Mouse (Mus musculus): ENCODE measurements around the gene Rpl11. TPM values are rescaled to one million over a fixed set of nuclear protein-coding genes. Genes with fewer than 3 reads are reported as not detected.

Rpl11 gene
- 112 and 150 TPM in 2 replicates for polyA plus RNA-seq (2012; rRNA removed; ENCODE audit: low replicate concordance)

DNA sequence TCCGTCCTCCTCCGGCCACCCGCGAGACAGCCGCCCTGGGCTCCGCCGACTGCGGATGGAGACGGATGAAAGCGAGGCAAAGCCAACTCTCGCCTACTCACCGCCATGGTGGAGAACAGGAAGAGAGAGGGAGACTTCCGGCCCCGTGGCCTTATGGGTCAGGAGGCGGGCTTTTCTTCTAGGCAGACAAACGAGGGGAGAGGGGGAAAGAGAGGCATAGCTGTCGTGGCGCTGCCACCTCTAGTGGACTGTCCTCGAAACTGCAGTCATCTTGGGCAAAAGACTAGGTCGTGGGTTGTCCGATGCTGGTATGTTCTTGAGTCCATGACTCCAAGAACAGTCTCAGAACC, at the start of gene Rpl11:
Gene Rpl11 (minus strand): TSS at position 182 of the 350 bp plus-strand sequence.

DNA sequence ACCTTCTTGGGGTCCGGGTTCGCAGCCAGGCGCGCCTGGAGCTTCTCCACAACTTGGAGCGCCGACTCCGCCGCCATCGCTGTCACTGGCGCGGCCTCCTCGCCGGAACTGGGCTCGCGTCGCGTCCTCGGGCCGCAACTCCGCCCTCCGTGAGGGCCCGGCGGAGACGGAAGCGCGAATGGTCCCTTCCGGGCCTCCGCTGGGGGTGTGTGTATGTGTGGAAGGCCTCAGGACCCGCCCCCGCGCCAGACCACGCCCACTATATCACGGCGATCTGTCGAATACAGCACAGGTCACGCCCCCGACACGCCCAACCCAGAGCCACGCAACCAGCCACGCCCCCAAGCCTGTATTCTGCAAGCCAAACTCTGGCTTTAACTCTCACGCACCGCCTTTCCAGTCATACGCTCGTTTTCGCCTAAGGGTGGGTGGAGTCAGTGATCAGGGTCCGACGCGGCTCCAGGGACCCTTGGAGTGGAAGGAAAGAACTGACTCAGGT, 31.6 kb downstream of the Rpl11 start, which contains the start of gene Eloa:
Gene Eloa (minus strand): TSS at position 215 of the 499 bp plus-strand sequence.

GRCm38 (mm10) chr4:135986943-135987710, 66.1 kb downstream of the Rpl11 start, which contains the start of gene Pithd1:
Gene Pithd1 (minus strand): TSS chr4:135987264.

Other genes with a start within 250 kb of the Rpl11 start
- 31.2 and 53.2 TPM in 2 replicates for gene Srsf10, start 197.7 kb downstream of the Rpl11 start, polyA plus RNA-seq (2012; rRNA removed; ENCODE audit: low replicate concordance)
- gene Pnrc2, start 179.6 kb downstream of the Rpl11 start, polyA plus RNA-seq (2012; rRNA removed; ENCODE audit: low replicate concordance) = 3.4 and 3.8 TPM in 2 replicates
- gene Cnr2, start 158.0 kb downstream of the Rpl11 start, polyA plus RNA-seq (2012; rRNA removed; ENCODE audit: low replicate concordance) = 0.25 and 0.60 TPM in 2 replicates
- gene Fuca1, start 132.7 kb downstream of the Rpl11 start, polyA plus RNA-seq (2012; rRNA removed; ENCODE audit: low replicate concordance) = 68.8 and 70.6 TPM in 2 replicates
- 60.5 and 79.9 TPM in 2 replicates for gene Hmgcl, start 107.0 kb downstream of the Rpl11 start, polyA plus RNA-seq (2012; rRNA removed; ENCODE audit: low replicate concordance)
- gene Gale, start 89.7 kb downstream of the Rpl11 start, polyA plus RNA-seq (2012; rRNA removed; ENCODE audit: low replicate concordance) = 172 and 258 TPM in 2 replicates
- gene Lypla2, start 80.8 kb downstream of the Rpl11 start, polyA plus RNA-seq (2012; rRNA removed; ENCODE audit: low replicate concordance) = 154 and 222 TPM in 2 replicates
- 28.5 and 60.6 TPM in 2 replicates for gene Pithd1, start 66.2 kb downstream of the Rpl11 start, polyA plus RNA-seq (2012; rRNA removed; ENCODE audit: low replicate concordance)
- 2.6 and 3.3 TPM in 2 replicates for gene Eloa, start 31.7 kb downstream of the Rpl11 start, polyA plus RNA-seq (2012; rRNA removed; ENCODE audit: low replicate concordance)
- gene Id3, start 90.1 kb upstream of the Rpl11 start, polyA plus RNA-seq (2012; rRNA removed; ENCODE audit: low replicate concordance) = 363 and 383 TPM in 2 replicates
- 10.4 and 14.8 TPM in 2 replicates for gene E2f2, start 119.0 kb upstream of the Rpl11 start, polyA plus RNA-seq (2012; rRNA removed; ENCODE audit: low replicate concordance)
- 1.8 and 1.9 TPM in 2 replicates for gene Asap3, start 152.9 kb upstream of the Rpl11 start, polyA plus RNA-seq (2012; rRNA removed; ENCODE audit: low replicate concordance)
- gene Tcea3, start 194.3 kb upstream of the Rpl11 start, polyA plus RNA-seq (2012; rRNA removed; ENCODE audit: low replicate concordance) = 6.2 and 7.8 TPM in 2 replicates
- gene Zfp46, start 231.3 kb upstream of the Rpl11 start, polyA plus RNA-seq (2012; rRNA removed; ENCODE audit: low replicate concordance) = 4.7 and 7.2 TPM in 2 replicates